Mouse (Mus musculus) MEL (cell line): ENCODE measurements around the gene Zfp683.

Experiments used
- CTCF ChIP-seq, 3 experiments: IDR thresholded peaks in 2 of 3; conservative IDR thresholded peaks in 1 of 3; 2 replicates each; pipeline ENCODE4 v1.5.1; 2011 to 2012; ENCODE audit warnings: low read length in 3 of 3, low read depth in 2 of 3, mild to moderate bottlenecking in 2 of 3, improper control_type of control experiment in 1 of 3, inconsistent platforms in 1 of 3, mixed read lengths in 1 of 3, moderate library complexity in 1 of 3; ENCODE audit not compliant: control insufficient read depth in 1 of 3, insufficient read depth in 1 of 3, poor library complexity in 1 of 3, severe bottlenecking in 1 of 3
- MAX ChIP-seq: IDR thresholded peaks from 2 replicates; pipeline ENCODE4 v1.6.1; 2011; ENCODE audit warnings: low read length, improper control_type of control experiment
- POLR2A ChIP-seq, 2 experiments: IDR thresholded peaks; 2 replicates each; pipeline ENCODE4 v1.6.1; 2011 to 2012; ENCODE audit warnings: low read length in 2 of 2, mild to moderate bottlenecking in 2 of 2, control low read depth in 1 of 2, improper control_type of control experiment in 1 of 2, low read depth in 1 of 2, moderate library complexity in 1 of 2; ENCODE audit not compliant: control insufficient read depth in 1 of 2, insufficient read depth in 1 of 2, poor library complexity in 1 of 2
- POLR2AphosphoS5 ChIP-seq: IDR thresholded peaks from 2 replicates; pipeline ENCODE4 v1.6.1; 2012; ENCODE audit warnings: low read depth, borderline replicate concordance, mild to moderate bottlenecking, inconsistent platforms, low read length, moderate library complexity, mixed read lengths
- ZNF384 ChIP-seq: IDR thresholded peaks from 2 replicates; pipeline ENCODE4 v1.6.1; 2012; ENCODE audit warnings: low read depth, mild to moderate bottlenecking, inconsistent platforms, low read length, improper control_type of control experiment

DNA sequence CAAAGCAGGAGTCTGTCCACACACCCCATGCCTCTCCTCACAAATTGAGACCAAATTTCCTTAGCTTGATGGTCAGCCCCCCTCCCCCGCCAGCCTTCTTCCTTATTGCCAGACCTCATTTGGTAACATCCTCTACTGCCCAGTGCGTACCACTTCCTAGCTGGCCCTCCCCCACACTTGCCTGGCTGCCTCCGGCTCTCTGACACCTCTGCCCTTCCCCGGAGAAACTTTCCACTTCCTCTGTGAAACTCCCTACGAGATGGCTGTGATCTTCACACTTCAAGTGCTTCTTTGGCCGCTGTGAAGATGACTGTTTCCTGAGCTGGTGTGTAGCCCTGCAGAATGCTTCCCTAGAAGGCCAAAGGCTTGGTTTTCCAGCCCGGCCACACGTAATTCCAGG, 45.0 kb downstream of the Zfp683 start:
- TF ChIP-seq CTCF (IDR thresholded peaks at IDR 0.05 in 2 of 3, conservative IDR thresholded peaks at IDR 0.05 in 1 of 3; ENCODE audit: control insufficient read depth in 1 of 3, insufficient read depth in 1 of 3, low read depth in 2 of 3, low read length in 3 of 3, poor library complexity in 1 of 3, severe bottlenecking in 1 of 3) (no peak), POLR2A (IDR thresholded peaks at IDR 0.05; ENCODE audit: control insufficient read depth in 1 of 2, insufficient read depth in 1 of 2, low read depth in 1 of 2, low read length in 2 of 2, poor library complexity in 1 of 2) (no peak), POLR2AphosphoS5 (no peak), ZNF384 (no peak), MAX (no peak)
